Mouse (Mus musculus): ENCODE data around the gene Atp6v1g2.

The Atp6v1g2 gene

DNA sequence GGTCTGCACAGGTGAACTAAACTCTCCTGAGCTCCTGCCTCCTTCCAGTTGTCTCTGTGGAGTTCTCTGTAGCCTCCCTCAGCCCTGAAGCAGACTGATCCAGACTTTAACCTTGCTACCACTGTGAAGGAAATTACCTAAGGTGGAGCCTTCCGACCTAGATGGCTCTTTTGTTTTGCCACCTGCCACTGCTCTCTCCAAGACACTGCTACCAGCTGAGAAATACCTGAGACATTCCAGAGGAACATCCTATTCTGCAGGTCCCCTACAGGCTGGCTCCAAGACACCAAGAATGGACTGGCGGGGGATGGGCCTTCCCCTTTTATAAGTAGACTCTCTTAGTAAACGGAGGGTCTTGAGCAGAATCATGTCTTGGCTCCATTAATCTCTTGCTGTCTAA is 46.8 kb downstream of the Atp6v1g2 start:
- in situ Hi-C loops (cut with MboI, MseI) = no loop called here

DNA sequence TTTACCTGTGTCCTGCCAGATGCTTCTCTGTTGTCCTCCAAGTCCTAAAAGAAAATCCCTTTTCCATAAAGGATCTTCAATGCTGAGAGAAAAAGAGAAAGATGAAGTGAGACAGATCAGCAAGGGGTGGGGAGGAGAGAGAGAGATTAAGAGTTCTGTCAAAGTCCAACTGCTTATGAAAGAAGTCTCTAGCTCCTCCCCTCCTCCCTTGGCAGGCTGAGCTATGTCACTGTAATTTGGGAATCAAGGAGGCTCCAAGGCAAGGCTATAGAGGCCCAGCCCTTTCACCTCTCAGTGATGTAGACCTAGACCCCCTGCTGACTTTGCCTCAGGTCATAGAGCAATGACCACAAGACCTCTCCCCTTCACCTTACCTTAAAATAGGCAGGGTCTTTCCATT is 52.0 kb downstream of the Atp6v1g2 start:
- in situ Hi-C loops (cut with MboI, MseI) = no loop called here
